Mouse (Mus musculus) c-Kit-positive CD71-negative TER-119-negative erythroid progenitor cells, embryonic 14.5 days (primary cell): Measurements from ENCODE around the gene 4931400O07Rik.

ENCODE experiments used
- DNase-seq: peaks from one replicate; pipeline ENCODE4 v3.0.0-alpha.2; 2013; ENCODE audit warnings: low read depth

The 4931400O07Rik gene

DNA sequence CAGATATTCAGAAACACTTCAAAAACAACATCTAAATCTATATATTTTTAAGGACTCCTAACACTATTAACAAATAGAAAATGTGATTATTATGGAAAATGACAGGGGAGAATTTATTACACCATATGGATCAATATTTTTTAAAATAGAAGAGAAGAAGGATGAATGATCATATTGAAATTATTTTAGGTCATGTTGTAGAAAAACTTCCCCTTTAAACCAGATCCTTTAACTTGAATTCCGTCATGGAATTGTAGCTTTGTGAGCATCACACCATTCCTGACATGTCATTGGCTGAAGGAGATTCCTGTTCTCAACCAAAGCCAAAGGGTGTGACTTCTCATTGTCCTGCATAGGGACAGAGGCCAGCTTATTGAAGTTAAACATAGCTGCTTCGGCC lies at the start of gene 4931400O07Rik:
4931400O07Rik (plus strand) TSS at position 301 of the 400 bp plus-strand sequence.
- DNase-seq: no peak
